Mouse (Mus musculus) testis, adult 2 months (tissue): ENCODE results near the gene Itih1.

Experiments
- CTCF ChIP-seq: fragments of 200-500 bp; IDR thresholded peaks from 2 replicates; pipeline ENCODE4 v1.5.1; 2012; ENCODE audit warnings: low read depth, mild to moderate bottlenecking, inconsistent platforms, low read length, moderate library complexity; ENCODE audit not compliant: control insufficient read depth, insufficient read depth, insufficient replicate concordance
- POLR2A ChIP-seq: fragments of 200-500 bp; IDR thresholded peaks from 2 replicates; pipeline ENCODE4 v1.6.1; 2012; ENCODE audit warnings: low read depth, mild to moderate bottlenecking, inconsistent platforms, low read length, moderate library complexity; ENCODE audit not compliant: control insufficient read depth

- TF ChIP-seq POLR2A = no peak
- no peak for TF ChIP-seq CTCF
These were observed 31.1 kb upstream of the Itih1 start for GRCm38 (mm10) chr14:30974204-30974603.
